Mouse (Mus musculus) limb, embryonic 13.5 days (tissue): ENCODE measurements around the gene Mrpl4. TPM values are rescaled to one million over a fixed set of nuclear protein-coding genes. Genes with fewer than 3 reads are reported as not detected.
"Not testable (repeated sequence)": the region's sequence is repeated elsewhere in the genome, so short reads cannot be mapped to it uniquely, and the experiment has no call there.

Experiments
- ATAC-seq: fragments of 200-750 bp; cut with Nextera tagmentation; 2 replicates; pipeline ENCODE4 v1.8.0; 2017; ENCODE audit warnings: low read depth, moderate number of reproducible peaks, moderate TSS enrichment; ENCODE audit not compliant: low FRiP score
- H3K27ac ChIP-seq: fragments of 300-500 bp; sonication (generic); 2 replicates; pipeline ENCODE4 v1.5.1; 2015; ENCODE audit warnings: inconsistent platforms, mild to moderate bottlenecking, moderate library complexity
- H3K27me3 ChIP-seq: fragments of 300-500 bp; sonication (generic); 2 replicates; pipeline ENCODE4 v1.6.1; 2015; ENCODE audit warnings: mild to moderate bottlenecking, inconsistent platforms
- H3K36me3 ChIP-seq: fragments of 300-500 bp; sonication (generic); 2 replicates; pipeline ENCODE4 v1.6.1; 2015; ENCODE audit warnings: inconsistent platforms, mild to moderate bottlenecking, moderate library complexity
- H3K4me1 ChIP-seq: fragments of 300-500 bp; sonication (generic); 2 replicates; pipeline ENCODE4 v1.6.1; 2015; ENCODE audit warnings: inconsistent platforms
- H3K4me2 ChIP-seq: fragments of 300-500 bp; sonication (generic); replicated peaks from 2 replicates; pipeline ENCODE4 v1.6.1; 2015; ENCODE audit warnings: inconsistent platforms, mild to moderate bottlenecking, moderate library complexity
- H3K4me3 ChIP-seq: fragments of 300-500 bp; sonication (generic); 2 replicates; pipeline ENCODE4 v1.5.1; 2015; ENCODE audit warnings: moderate library complexity, mild to moderate bottlenecking, inconsistent platforms
- H3K9ac ChIP-seq: fragments of 300-500 bp; sonication (generic); 2 replicates; pipeline ENCODE4 v1.6.1; 2015; ENCODE audit warnings: mild to moderate bottlenecking, inconsistent platforms
- H3K9me3 ChIP-seq: fragments of 300-500 bp; sonication (generic); 2 replicates; pipeline ENCODE4 v1.6.1; 2016; ENCODE audit warnings: inconsistent platforms
- WGBS: fragments of 180-500 bp; shearing (Covaris S2); methylation state at CpG from one replicate; pipeline ENCODE4 v1.1.7; 2015; 5-methylcytosine and 5-hydroxymethylcytosine counted together
- polyA plus RNA-seq: library from polyadenylated mRNA; unstranded; fragments of >200 nt; fragmentation: Nextera tagmentation; extraction: Ambion mirVana; gene quantifications from 2 replicates; pipeline ENCODE4 v1.2.1, GENCODE M21; 2015

The Mrpl4 gene
- polyA plus RNA-seq, 1 experiment from 2014 or later, result 133 TPM

DNA sequence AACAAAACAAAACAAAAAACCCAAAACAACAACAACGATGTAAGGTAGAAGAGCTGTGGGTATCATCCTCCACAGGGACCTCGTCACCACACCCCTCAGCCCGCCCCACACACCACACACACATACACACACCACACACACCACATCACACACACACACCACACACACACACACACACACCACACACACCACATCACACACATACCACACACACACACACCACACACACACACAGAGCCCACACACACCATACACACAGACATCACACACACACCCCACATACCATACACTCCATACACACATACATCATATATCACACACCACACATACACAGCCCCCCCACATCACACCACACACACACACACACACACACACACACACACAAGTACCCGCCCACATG, 11.0 kb upstream of the Mrpl4 start:
- Histone ChIP-seq H3K4me3 (no peak overlapping the region), H3K36me3 (no peaks in the 10 kb centered on the region), H3K27ac (no peak overlapping the region; the same call in 1 of the 2 replicates), H3K9ac (no peak overlapping the region), H3K4me1 (peaks cover 38% of the 10 kb centered on the region), H3K27me3 (no peaks in the 10 kb centered on the region), H3K9me3 (no peaks in the 10 kb centered on the region), H3K4me2 (no peak overlapping the region)
- ATAC-seq, result no peak
- 94% methylated on average over 4 of the region's 4 CpGs for WGBS

DNA sequence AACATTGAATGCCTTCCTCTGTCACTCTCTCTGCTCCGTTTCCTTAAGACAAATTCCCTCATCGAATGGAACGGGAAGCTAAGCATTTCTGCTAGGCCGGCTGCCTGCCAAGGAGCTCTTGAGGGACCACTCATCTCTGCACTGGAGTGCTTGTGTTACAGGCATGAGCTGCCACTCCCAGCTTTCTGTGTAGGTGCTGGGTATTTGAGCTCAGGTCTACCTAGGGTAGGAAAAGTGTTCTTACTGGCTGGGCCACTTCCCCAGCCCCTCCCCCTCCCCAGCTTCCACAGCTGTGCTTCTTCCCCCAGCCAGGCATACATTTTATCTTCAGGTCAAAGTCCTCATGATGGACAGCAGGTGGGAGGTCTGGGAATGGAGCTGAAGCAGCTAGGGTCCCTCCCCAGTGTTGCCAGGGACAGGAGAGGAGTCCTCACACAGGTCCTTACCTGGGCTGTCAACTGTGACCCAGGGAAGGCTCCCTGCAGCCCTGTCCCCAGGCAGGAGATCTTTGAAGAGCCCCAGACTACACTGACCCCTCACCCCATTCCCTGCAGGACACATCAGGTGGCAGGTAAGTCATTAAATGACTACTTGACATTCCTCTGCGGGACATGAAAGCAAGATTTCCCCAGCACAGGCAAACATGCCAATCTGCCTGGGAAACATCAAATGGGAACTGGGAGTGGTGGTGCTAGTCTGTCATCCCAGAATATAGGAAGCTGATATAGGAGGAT, 9.2 kb upstream of the Mrpl4 start:
- peaks cover 24% of the 10 kb centered on the region for H3K4me1 ChIP-seq
- 32% methylated on average over 5 of the region's 5 CpGs for WGBS
- H3K9ac ChIP-seq, result no peak overlapping the region
- no peak overlapping the region for H3K4me3 ChIP-seq
- H3K27ac ChIP-seq, result no peak overlapping the region
- H3K36me3 ChIP-seq, result no peaks in the 10 kb centered on the region
- no peaks in the 10 kb centered on the region for H3K27me3 ChIP-seq
- ATAC-seq, result no peak
- H3K9me3 ChIP-seq, result no peaks in the 10 kb centered on the region
- H3K4me2 ChIP-seq, result no peak overlapping the region

DNA sequence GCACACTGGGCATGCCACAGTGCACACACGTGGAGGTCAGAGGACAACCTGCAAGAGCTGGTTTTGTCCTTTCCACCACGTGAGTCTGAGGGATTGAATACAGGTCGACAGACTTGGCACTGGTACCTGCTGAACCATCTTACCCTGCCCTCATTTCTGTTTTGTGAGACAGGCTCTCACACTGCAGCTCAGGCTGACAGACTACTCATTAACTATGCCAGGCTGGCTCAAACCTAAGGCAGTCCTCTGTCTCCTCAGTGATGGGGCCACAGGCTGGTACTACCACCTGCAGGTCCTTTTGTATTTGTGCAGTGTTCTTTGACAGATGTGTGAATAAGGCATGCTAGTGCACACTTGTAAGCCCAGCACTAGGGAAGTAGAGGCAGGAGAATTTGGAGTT, 7.5 kb upstream of the Mrpl4 start:
- H3K4me3 ChIP-seq, result no peak overlapping the region
- H3K27ac ChIP-seq, result no peak overlapping the region
- H3K9ac ChIP-seq, result no peak overlapping the region
- no peak overlapping the region for H3K4me2 ChIP-seq
- peaks cover 24% of the 10 kb centered on the region for H3K4me1 ChIP-seq
- H3K36me3 ChIP-seq, result no peaks in the 10 kb centered on the region
- no peaks in the 10 kb centered on the region for H3K9me3 ChIP-seq
- ATAC-seq, result no peak
- H3K27me3 ChIP-seq, result no peaks in the 10 kb centered on the region
- 77% methylated on average over 3 of the region's 3 CpGs for WGBS

DNA sequence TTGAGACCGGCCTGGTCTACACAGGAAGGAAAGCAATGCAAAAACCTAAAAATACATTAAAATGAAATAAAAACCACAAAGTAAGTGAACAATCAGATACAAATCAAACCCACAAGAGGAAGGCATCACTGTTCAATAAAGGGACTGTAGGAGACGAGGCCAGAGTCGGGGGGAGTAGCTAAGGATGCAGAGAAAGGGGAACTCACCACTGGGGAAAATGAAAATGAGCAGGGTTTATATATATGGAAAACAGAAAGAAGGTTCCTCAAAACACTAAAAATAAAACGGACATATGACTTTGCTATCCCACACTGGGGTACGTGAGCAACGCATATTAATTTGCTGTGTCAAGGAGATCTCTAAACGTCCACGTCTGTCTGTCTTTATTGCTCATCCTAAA, 5.5 kb upstream of the Mrpl4 start:
- 87% methylated on average over 8 of the region's 8 CpGs for WGBS
- no peaks in the 10 kb centered on the region for H3K9me3 ChIP-seq
- ATAC-seq, result no peak

DNA sequence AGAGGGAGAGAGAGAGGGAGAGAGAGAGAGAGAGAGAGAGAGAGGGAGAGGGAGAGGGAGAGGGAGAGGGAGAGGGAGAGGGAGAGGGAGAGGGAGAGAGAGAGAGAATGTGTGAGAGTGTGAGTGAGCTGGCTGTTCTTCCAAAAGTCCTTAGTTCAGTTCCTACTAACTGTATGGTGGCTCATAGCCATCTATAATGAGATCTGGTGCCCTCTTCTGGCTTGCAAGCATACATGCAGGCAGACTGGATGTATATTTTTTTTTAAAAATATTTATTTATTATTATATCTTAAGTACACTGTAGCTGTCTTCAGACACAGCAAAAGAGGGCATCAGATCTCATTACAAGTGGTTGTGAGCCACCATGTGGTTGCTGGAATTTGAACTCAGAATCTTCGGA, 4.2 kb upstream of the Mrpl4 start:
- H3K4me1 ChIP-seq, H3K9ac ChIP-seq, H3K27me3 ChIP-seq, H3K4me2 ChIP-seq, H3K27ac ChIP-seq, ATAC-seq, H3K9me3 ChIP-seq, H3K4me3 ChIP-seq, H3K36me3 ChIP-seq: not testable (repeated sequence)
- WGBS, result 67% methylated on average over 1 of the region's 1 CpGs

More for the DNA sequence above, 5.5 kb upstream of the Mrpl4 start:
- no peak overlapping the region for H3K27ac ChIP-seq
- peaks cover 12% of the 10 kb centered on the region for H3K4me1 ChIP-seq
- H3K27me3 ChIP-seq, result no peaks in the 10 kb centered on the region
- H3K9ac ChIP-seq, result no peak overlapping the region
- H3K4me2 ChIP-seq, result no peak overlapping the region
- H3K36me3 ChIP-seq, result no peaks in the 10 kb centered on the region
- no peak overlapping the region for H3K4me3 ChIP-seq

DNA sequence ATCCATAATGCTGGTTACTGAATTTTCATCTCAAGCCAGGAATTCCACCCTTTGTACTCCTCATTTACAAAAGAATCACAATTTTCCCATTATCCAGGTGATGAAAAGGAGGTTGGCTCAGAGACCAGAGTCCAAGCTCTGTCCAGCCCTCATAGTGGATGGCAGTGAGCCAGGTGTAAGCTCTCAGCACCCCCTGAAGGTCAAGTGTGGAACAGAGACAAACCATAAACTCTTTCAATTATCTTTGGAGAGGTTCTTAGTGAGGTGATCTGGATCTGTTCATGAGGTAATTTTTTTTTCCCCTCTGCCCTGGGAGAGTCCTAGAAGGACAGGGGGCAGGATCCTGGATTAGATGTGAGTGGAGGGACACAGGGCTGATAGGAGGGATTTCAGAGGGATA, 1.7 kb upstream of the Mrpl4 start:
- Histone ChIP-seq H3K9ac (no peak overlapping the region), H3K9me3 (no peaks in the 10 kb centered on the region), H3K4me3 (no peak overlapping the region), H3K27ac (no peak overlapping the region), H3K36me3 (peaks cover 15% of the 10 kb centered on the region), H3K4me1 (peaks cover 9% of the 10 kb centered on the region), H3K4me2 (no peak overlapping the region), H3K27me3 (no peaks in the 10 kb centered on the region)
- no peak for ATAC-seq

DNA sequence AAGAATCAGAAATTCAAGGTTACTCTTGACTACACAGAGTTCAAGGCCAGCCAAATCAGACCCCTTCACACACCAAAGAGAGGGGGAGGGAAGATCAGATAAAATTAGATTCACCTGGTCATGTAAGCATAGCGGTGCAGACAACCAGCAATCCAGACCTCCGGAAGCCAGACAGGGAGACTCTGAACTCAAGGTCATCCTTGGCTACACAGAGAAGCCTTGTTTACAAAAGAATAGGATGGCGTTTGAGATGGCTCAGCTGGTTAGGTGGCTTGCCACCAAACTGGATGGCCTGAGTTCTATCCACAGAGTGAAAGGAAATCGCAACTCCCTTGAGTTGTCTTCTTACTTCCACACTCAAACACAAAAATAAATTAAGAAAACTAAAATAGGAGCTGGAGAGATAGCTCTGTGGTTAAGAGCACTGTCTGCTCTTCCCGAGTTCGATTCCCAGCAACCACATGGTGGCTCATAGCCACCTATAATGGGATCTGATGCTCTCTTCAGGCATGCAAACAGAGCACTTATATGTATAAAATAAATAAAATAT, 812 bp upstream of the Mrpl4 start:
- H3K36me3 ChIP-seq, result peaks cover 23% of the 10 kb centered on the region
- H3K9ac ChIP-seq, result no peak overlapping the region
- peaks cover 9% of the 10 kb centered on the region for H3K4me1 ChIP-seq
- peak overlapping the region; percentile 90 for H3K4me2 ChIP-seq
- 71% methylated on average over 6 of the region's 6 CpGs for WGBS
- no peak for ATAC-seq
- H3K4me3 ChIP-seq, result no peak overlapping the region
- H3K9me3 ChIP-seq, result no peaks in the 10 kb centered on the region
- no peaks in the 10 kb centered on the region for H3K27me3 ChIP-seq
- no peak overlapping the region for H3K27ac ChIP-seq

DNA sequence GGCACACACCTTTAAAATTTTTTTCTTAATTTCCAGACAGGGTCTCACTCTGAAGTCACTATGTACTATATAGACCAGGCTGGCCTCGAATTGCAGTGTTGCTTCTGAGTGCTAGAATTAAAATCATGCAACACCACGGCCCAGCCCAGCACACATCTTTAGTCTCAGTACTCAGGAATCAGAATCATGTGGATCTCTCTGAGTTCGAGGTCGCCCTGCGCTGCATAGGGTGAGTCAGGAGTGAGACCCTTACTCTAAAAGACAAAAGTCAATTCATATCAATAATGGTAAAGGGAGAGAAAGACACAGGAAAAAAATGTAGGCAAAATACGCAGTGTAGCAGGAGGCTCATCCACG, 290 bp upstream of the Mrpl4 start:
- Histone ChIP-seq H3K9ac (peak overlapping the region; percentile 84), H3K27me3 (no peaks in the 10 kb centered on the region), H3K9me3 (no peaks in the 10 kb centered on the region), H3K4me2 (peak overlapping the region; percentile 90), H3K4me3 (peak overlapping the region; percentile 79), H3K36me3 (peaks cover 28% of the 10 kb centered on the region), H3K27ac (peak overlapping the region; percentile 76; the same call in 1 of the 2 replicates), H3K4me1 (peaks cover 9% of the 10 kb centered on the region)
- ATAC-seq, result no peak
- 10% methylated on average over 7 of the region's 7 CpGs for WGBS

DNA sequence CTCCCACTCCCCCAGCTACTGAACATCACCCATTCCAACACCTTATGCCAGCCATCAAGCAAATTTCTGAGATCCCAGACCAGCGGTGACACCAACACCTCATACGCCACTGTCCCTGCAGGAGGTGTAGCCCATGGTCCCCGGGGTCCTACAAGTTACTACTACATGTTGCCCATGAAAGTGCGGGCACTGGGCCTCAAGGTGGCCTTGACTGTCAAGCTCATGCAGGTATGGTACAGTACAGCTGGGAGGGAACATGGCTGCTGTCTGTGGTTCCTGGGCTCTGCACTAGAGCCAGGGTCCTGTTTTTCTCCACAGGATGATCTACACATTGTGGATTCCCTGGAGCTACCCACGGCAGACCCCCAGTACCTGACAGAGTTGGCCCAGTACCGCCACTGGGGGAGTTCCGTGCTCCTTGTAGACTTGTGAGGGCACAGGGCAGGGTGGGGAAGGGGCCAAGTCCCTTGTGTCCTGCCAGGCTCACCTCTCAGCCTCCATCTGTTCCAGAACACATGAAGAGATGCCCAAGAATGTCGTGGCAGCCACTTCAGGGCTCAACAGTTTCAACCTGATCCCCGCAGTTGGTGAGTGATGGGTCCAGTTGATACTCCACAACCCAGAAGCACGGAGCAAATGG, 4.9 kb downstream of the Mrpl4 start:
- peaks cover 4% of the 10 kb centered on the region for H3K27me3 ChIP-seq
- 93% methylated on average over 10 of the region's 10 CpGs for WGBS
- no peak overlapping the region for H3K9ac ChIP-seq
- H3K36me3 ChIP-seq, result peaks cover 52% of the 10 kb centered on the region
- H3K4me3 ChIP-seq, result no peak overlapping the region
- no peak for ATAC-seq
- peaks cover 6% of the 10 kb centered on the region for H3K4me1 ChIP-seq
- H3K27ac ChIP-seq, result no peak overlapping the region
- H3K9me3 ChIP-seq, result no peaks in the 10 kb centered on the region
- no peak overlapping the region for H3K4me2 ChIP-seq

DNA sequence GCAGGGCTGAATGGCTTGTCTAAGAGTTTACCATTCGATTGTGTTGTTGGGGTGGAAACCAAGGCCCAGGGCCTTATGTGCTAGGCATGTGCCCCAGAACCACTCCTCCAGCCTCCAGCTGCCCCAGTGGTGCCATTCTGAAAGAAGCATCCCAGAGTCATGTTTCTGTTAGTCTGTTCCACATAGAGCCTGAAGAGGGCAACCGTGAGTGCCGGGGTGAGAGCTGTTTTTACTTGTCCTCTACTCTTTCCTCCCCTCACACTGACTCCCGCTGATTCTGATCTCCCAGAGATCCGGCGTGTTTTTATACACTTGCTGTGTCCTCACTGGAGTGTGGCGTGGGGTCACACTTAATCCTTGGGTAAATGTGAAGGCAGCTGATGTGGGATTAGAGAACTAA, 5.5 kb downstream of the Mrpl4 start:
- no peak overlapping the region for H3K4me2 ChIP-seq
- no peak overlapping the region for H3K4me3 ChIP-seq
- H3K27me3 ChIP-seq, result peaks cover 10% of the 10 kb centered on the region
- H3K36me3 ChIP-seq, result peaks cover 52% of the 10 kb centered on the region
- no peak overlapping the region for H3K27ac ChIP-seq
- H3K4me1 ChIP-seq, result peaks cover 6% of the 10 kb centered on the region; the same call in 1 of the 2 replicates
- no peaks in the 10 kb centered on the region for H3K9me3 ChIP-seq
- no peak overlapping the region for H3K9ac ChIP-seq
- WGBS, result 82% methylated on average over 7 of the region's 7 CpGs
- ATAC-seq, result no peak

DNA sequence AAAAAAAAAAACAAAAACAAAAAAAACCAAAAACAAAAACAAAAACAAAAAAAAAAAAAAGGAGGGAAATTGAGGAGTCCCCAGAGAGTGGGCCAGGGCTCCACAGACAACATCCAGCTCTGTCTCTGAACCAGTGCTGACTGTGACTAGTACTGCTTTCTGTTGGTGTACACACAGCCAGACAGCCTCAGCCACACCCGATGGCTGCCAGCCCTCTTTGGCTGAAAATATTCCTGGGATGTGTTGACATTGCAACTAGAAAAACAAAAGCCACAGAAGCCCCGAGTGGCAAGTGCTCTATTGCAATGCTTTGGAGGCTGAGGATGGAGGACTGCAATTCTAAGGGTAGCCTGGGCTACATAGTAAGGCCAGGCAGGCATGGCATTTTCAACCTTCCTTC, 7.8 kb downstream of the Mrpl4 start:
- H3K9me3 ChIP-seq, result no peaks in the 10 kb centered on the region

DNA sequence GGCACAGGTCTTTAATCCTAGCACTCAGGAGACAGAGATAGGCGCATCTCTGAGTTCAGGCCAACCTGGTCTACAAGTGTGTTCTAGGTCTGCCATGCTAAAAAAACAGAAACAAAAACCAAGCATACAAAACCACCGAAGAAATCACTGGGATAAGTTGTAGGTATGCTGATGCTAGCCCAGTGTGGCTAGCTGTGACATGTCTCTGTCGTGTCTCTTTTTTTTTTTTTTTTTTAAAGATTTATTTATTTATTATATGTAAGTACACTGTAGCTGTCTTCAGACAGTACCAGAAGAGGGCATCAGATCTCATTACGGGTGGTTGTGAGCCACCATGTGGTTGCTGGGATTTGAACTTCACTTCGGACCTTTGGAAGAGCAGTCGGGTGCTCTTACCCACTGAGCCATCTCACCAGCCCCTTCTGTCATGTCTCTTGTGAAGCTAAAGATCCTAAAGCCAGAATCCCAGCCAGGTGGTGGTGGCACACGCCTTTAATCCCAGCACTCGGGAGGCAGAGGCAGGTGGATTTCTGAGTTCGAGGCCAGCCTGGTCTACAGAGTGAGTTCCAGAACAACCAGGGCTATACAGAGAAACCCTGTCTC, 8.5 kb downstream of the Mrpl4 start:
- peaks cover 34% of the 10 kb centered on the region for H3K27me3 ChIP-seq
- not testable (repeated sequence) for H3K27ac ChIP-seq, H3K4me3 ChIP-seq, H3K4me2 ChIP-seq, H3K9ac ChIP-seq, ATAC-seq, H3K9me3 ChIP-seq
- WGBS, result 69% methylated on average over 9 of the region's 9 CpGs
- H3K4me1 ChIP-seq, result peaks cover 14% of the 10 kb centered on the region
- H3K36me3 ChIP-seq, result peaks cover 35% of the 10 kb centered on the region

More for the DNA sequence above, 7.8 kb downstream of the Mrpl4 start:
- 74% methylated on average over 2 of the region's 2 CpGs for WGBS
- Histone ChIP-seq H3K4me1 (peaks cover 7% of the 10 kb centered on the region), H3K27ac (no peak overlapping the region), H3K4me2 (no peak overlapping the region), H3K4me3 (no peak overlapping the region), H3K9ac (no peak overlapping the region), H3K27me3 (peaks cover 28% of the 10 kb centered on the region), H3K36me3 (peaks cover 42% of the 10 kb centered on the region)
- no peak for ATAC-seq
